Mouse (Mus musculus) brown adipose tissue, adult 24 weeks (tissue): ENCODE results near the gene Rpap2. TPM values are rescaled to one million over a fixed set of nuclear protein-coding genes. Genes with fewer than 3 reads are reported as not detected.

ENCODE experiments used
- H3K27ac ChIP-seq: fragments of 200-500 bp; replicated peaks from 2 replicates; pipeline ENCODE4 v1.5.1; 2012; ENCODE audit warnings: low read depth, mild to moderate bottlenecking, low read length
- H3K4me1 ChIP-seq: fragments of 200-500 bp; 2 replicates; pipeline ENCODE4 v1.6.1; 2012; ENCODE audit warnings: low read length, mixed read lengths; ENCODE audit not compliant: control insufficient read depth, insufficient read depth, insufficient read length
- H3K4me3 ChIP-seq: fragments of 200-500 bp; 2 replicates; pipeline ENCODE4 v1.5.1; 2012; ENCODE audit warnings: low read depth, mild to moderate bottlenecking, low read length, moderate library complexity; ENCODE audit not compliant: insufficient read depth
- polyA plus RNA-seq: library from polyadenylated mRNA; stranded (reverse); fragments of >200 nt; gene quantifications from 2 replicates; pipeline ENCODE4 v1.2.4, GENCODE M21; 2012; ENCODE audit not compliant: missing spikeins, insufficient read depth, insufficient read length

Gene Rpap2
- polyA plus RNA-seq: 11.4 and 15.0 TPM in 2 replicates

GRCm38 (mm10) chr5:107597301-107598077 lies at the start of gene Rpap2, which contains the start of gene Glmn:
Rpap2 (plus strand) TSS chr5:107597373.
Glmn (minus strand) TSS chr5:107597888.
- H3K27ac ChIP-seq: peak within 1 kb of the TSS; percentile 81

GRCm38 (mm10) chr5:107547955-107548354 lies 49.2 kb upstream of the Rpap2 start:
- Histone ChIP-seq H3K27ac (no peak overlapping the region), H3K4me3 (no peak overlapping the region), H3K4me1 (no peaks in the 10 kb centered on the region)

More at GRCm38 (mm10) chr5:107597301-107598077, at the start of gene Rpap2, which contains the start of gene Glmn:
- Histone ChIP-seq H3K4me3 (peak within 1 kb of the TSS; percentile 99), H3K4me1 (0 out of 2 replicates have a peak, but pooled peaks cover 3% of the 10 kb centered on the region)

- Histone ChIP-seq H3K27ac (no peak overlapping the region), H3K4me1 (no peaks in the 10 kb centered on the region), H3K4me3 (no peak overlapping the region)
Measured at GRCm38 (mm10) chr5:107548444-107548843, 48.7 kb upstream of the Rpap2 start.

GRCm38 (mm10) chr5:107554336-107554735 lies 42.8 kb upstream of the Rpap2 start:
- Histone ChIP-seq H3K4me1 (no peaks in the 10 kb centered on the region), H3K27ac (no peak overlapping the region), H3K4me3 (no peak overlapping the region)

GRCm38 (mm10) chr5:107556969-107557368 lies 40.2 kb upstream of the Rpap2 start:
- no peak overlapping the region for H3K4me3 ChIP-seq
- no peak overlapping the region for H3K27ac ChIP-seq
- H3K4me1 ChIP-seq: no peaks in the 10 kb centered on the region

GRCm38 (mm10) chr5:107569148-107569547 lies 28.0 kb upstream of the Rpap2 start:
- H3K4me1 ChIP-seq: no peaks in the 10 kb centered on the region
- H3K4me3 ChIP-seq: no peak overlapping the region
- H3K27ac ChIP-seq: no peak overlapping the region

GRCm38 (mm10) chr5:107598380-107598779 lies 1.2 kb downstream of the Rpap2 start:
- no peak overlapping the region; the same call in 1 of the 2 replicates for H3K4me3 ChIP-seq
- H3K4me1 ChIP-seq: 0 out of 2 replicates have a peak, but pooled peaks cover 3% of the 10 kb centered on the region
- no peak overlapping the region for H3K27ac ChIP-seq

- H3K4me3 ChIP-seq: no peak overlapping the region
- no peaks in the 10 kb centered on the region for H3K4me1 ChIP-seq
- no peak overlapping the region for H3K27ac ChIP-seq
Measured at GRCm38 (mm10) chr5:107611224-107611623, 14.1 kb downstream of the Rpap2 start.

- no peak overlapping the region for H3K27ac ChIP-seq
- no peak overlapping the region for H3K4me3 ChIP-seq
- H3K4me1 ChIP-seq: no peaks in the 10 kb centered on the region
Measured at GRCm38 (mm10) chr5:107617986-107618385, 20.8 kb downstream of the Rpap2 start.

- no peak overlapping the region for H3K27ac ChIP-seq
- no peak overlapping the region for H3K4me3 ChIP-seq
- H3K4me1 ChIP-seq: no peaks in the 10 kb centered on the region
Measured at GRCm38 (mm10) chr5:107621327-107621726, 24.2 kb downstream of the Rpap2 start.

GRCm38 (mm10) chr5:107633651-107634050 lies 36.5 kb downstream of the Rpap2 start:
- no peaks in the 10 kb centered on the region for H3K4me1 ChIP-seq
- H3K27ac ChIP-seq: no peak overlapping the region
- H3K4me3 ChIP-seq: no peak overlapping the region

- Histone ChIP-seq H3K4me1 (no peaks in the 10 kb centered on the region), H3K4me3 (no peak overlapping the region), H3K27ac (no peak overlapping the region)
Measured at GRCm38 (mm10) chr5:107637106-107637505, 39.9 kb downstream of the Rpap2 start.

- Histone ChIP-seq H3K4me1 (no peaks in the 10 kb centered on the region), H3K4me3 (no peak overlapping the region), H3K27ac (no peak overlapping the region)
Measured at GRCm38 (mm10) chr5:107638366-107638765, 41.2 kb downstream of the Rpap2 start.

- Histone ChIP-seq H3K27ac (no peak overlapping the region), H3K4me3 (no peak overlapping the region), H3K4me1 (no peaks in the 10 kb centered on the region)
Measured at GRCm38 (mm10) chr5:107644595-107644994, 47.4 kb downstream of the Rpap2 start.

GRCm38 (mm10) chr5:107645935-107646334 lies 48.8 kb downstream of the Rpap2 start:
- Histone ChIP-seq H3K27ac (no peak overlapping the region), H3K4me3 (no peak overlapping the region), H3K4me1 (no peaks in the 10 kb centered on the region)

- Histone ChIP-seq H3K27ac (no peak overlapping the region), H3K4me1 (no peaks in the 10 kb centered on the region), H3K4me3 (no peak overlapping the region)
Measured at GRCm38 (mm10) chr5:107647580-107647979, 50.4 kb downstream of the Rpap2 start.
